Mouse (Mus musculus): ENCODE data around the gene Rybp. TPM values are rescaled to one million over a fixed set of nuclear protein-coding genes. Genes with fewer than 3 reads are reported as not detected.
A peak's percentile ranks its signal among the peaks of the same experiment; 100 is the strongest.

The Rybp gene
- polyA plus RNA-seq, 1 experiment from 2014 or later = 5.8 TPM

DNA sequence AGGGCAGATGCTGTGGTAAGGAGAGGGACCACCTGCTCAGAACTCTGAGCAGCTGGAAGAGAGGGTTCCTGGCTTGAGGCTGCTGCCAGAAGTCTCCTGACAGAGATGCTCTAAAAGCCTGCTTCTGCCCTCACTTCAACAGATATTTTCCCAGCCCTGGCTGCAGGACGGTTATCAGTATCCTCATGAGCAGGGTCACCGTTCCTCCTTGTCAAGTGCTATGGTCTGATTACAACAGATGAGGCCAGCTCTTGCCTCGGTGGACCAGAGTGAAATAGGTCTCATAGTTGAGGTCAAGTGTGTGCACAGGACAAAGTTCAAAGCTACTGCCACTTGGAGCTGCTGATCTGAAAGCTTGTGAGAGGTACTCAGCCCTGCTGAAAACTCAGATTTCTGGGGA, 108.5 kb downstream of the Rybp start:
- DNase-seq = no peak

More for the DNA sequence above, 108.5 kb downstream of the Rybp start:
- H3K27ac ChIP-seq (ENCODE audit: low read depth) = no peak overlapping the region
- peaks cover 7% of the 10 kb centered on the region for H3K4me1 ChIP-seq (ENCODE audit: insufficient read depth)
- ATAC-seq = no peak
- H3K4me2 ChIP-seq (ENCODE audit: low read depth, low read length) = no peak overlapping the region
- no peak overlapping the region for H3K4me3 ChIP-seq (ENCODE audit: low read depth, low read length)
- H3K9me3 ChIP-seq (ENCODE audit: low read length) = no peaks in the 10 kb centered on the region
- no peaks in the 10 kb centered on the region for H3K27me3 ChIP-seq (ENCODE audit: insufficient read depth, low read length)
- 41% methylated on average over 3 of the region's 3 CpGs for WGBS (ENCODE audit: insufficient replicate concordance)
- H3K36me3 ChIP-seq (replicated peaks; ENCODE audit: insufficient read depth, low read length) = no peaks in the 10 kb centered on the region
- TF ChIP-seq EP300 (IDR thresholded peaks at IDR 0.05; ENCODE audit: low read depth) (peak; percentile 67), CTCF (IDR thresholded peaks at IDR 0.05; ENCODE audit: low read depth) (no peak)
- H3K9ac ChIP-seq (replicated peaks) = no peak overlapping the region

Measured in liver, postnatal 0 days (tissue).